Mouse (Mus musculus) lung, postnatal 0 days (tissue): ENCODE data around the gene Slc29a1. TPM values are rescaled to one million over a fixed set of nuclear protein-coding genes. Genes with fewer than 3 reads are reported as not detected.

Source experiments
- ATAC-seq: fragments of 200-750 bp; cut with Nextera tagmentation; 2 replicates; pipeline ENCODE4 v1.8.0; 2017; ENCODE audit warnings: moderate library complexity
- DNase-seq: peaks from one replicate; pipeline ENCODE4 v3.0.0-alpha.2; 2016; ENCODE audit warnings: low spot score
- H3K27ac ChIP-seq: fragments of 300-500 bp; sonication (generic); 2 replicates; pipeline ENCODE4 v1.5.1; 2014; ENCODE audit warnings: antibody characterized with exemption, mild to moderate bottlenecking, low read length, mixed read lengths
- H3K27me3 ChIP-seq: fragments of 300-500 bp; sonication (generic); replicated peaks from 2 replicates; pipeline ENCODE4 v1.6.1; 2014; ENCODE audit warnings: low read length, mixed read lengths; ENCODE audit not compliant: insufficient read depth
- H3K36me3 ChIP-seq: fragments of 300-500 bp; sonication (generic); 2 replicates; pipeline ENCODE4 v1.6.1; 2014; ENCODE audit warnings: low read length, mixed read lengths; ENCODE audit not compliant: insufficient read depth
- H3K4me1 ChIP-seq: fragments of 300-500 bp; sonication (generic); 2 replicates; pipeline ENCODE4 v1.6.1; 2014; ENCODE audit warnings: antibody characterized with exemption, low read depth, low read length, mixed read lengths; ENCODE audit not compliant: insufficient read depth
- H3K4me2 ChIP-seq: fragments of 300-500 bp; sonication (generic); replicated peaks from 2 replicates; pipeline ENCODE4 v1.6.1; 2014; ENCODE audit warnings: low read depth, mild to moderate bottlenecking, low read length, moderate library complexity, mixed read lengths
- H3K4me3 ChIP-seq: fragments of 300-500 bp; sonication (generic); 2 replicates; pipeline ENCODE4 v1.5.1; 2014; ENCODE audit warnings: low read depth, low read length
- H3K9ac ChIP-seq: fragments of 300-500 bp; sonication (generic); replicated peaks from 2 replicates; pipeline ENCODE4 v1.6.1; 2014; ENCODE audit warnings: low read depth, mild to moderate bottlenecking
- H3K9me3 ChIP-seq: fragments of 300-500 bp; sonication (generic); 2 replicates; pipeline ENCODE4 v1.6.1; 2016; ENCODE audit warnings: low read length, mixed read lengths
- CTCF ChIP-seq: IDR thresholded peaks from 2 replicates; pipeline ENCODE4 v1.5.1; 2016; ENCODE audit warnings: antibody characterized with exemption, mild to moderate bottlenecking
- EP300 ChIP-seq: IDR thresholded peaks from 2 replicates; pipeline ENCODE4 v1.6.1; 2016; ENCODE audit warnings: antibody characterized with exemption, mild to moderate bottlenecking, control low read depth
- WGBS: fragments of 180-500 bp; shearing (Covaris S2); extraction: QIAGEN DNeasy Blood & Tissue Kit; methylation state at CpG from one replicate; pipeline ENCODE4 v1.1.7; 2014; 5-methylcytosine and 5-hydroxymethylcytosine counted together
- polyA plus RNA-seq: library from polyadenylated mRNA; unstranded; fragments of >200 nt; fragmentation: Nextera tagmentation; extraction: Ambion mirVana; gene quantifications from 2 replicates; pipeline ENCODE4 v1.2.1, GENCODE M21; 2015

Slc29a1 gene
- polyA plus RNA-seq, 1 experiment from 2014 or later, result 99.8 TPM

DNA sequence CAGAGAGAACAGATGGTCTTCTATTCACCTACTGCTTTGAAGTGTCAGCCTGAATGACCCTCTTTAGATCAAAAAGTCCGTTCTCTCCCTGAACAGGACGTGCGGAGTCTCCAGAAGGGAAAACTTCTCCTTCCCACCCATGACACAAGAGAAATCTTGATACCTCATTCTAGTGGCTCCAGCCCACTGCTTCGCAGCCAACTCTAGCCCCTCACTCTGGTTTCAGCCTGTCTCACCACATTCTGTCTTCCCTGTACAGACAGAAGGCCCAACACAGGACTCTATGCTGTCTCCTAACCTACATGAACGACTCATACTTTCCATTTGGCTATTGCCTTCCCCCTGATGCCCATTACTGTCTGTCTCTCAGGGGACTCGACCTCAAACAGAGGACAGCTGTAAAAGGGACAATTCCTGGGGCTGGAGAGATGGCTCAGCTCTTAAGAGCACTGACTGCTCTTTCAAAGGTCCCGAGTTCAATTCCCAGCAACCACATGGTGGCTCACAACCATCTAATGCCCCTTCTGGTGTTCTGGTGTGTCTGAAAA is 48.1 kb downstream of the Slc29a1 start:
- H3K9ac ChIP-seq, result no peak overlapping the region
- 44% methylated on average over 7 of the region's 7 CpGs for WGBS
- H3K4me3 ChIP-seq, result no peak overlapping the region
- peaks cover 33% of the 10 kb centered on the region for H3K27me3 ChIP-seq
- ATAC-seq (no peak), DNase-seq (no peak)
- peaks cover 6% of the 10 kb centered on the region for H3K4me1 ChIP-seq
- H3K27ac ChIP-seq, result no peak overlapping the region
- TF ChIP-seq EP300 (no peak), CTCF (no peak)
- H3K36me3 ChIP-seq, result no peaks in the 10 kb centered on the region
- H3K9me3 ChIP-seq, result no peaks in the 10 kb centered on the region
- H3K4me2 ChIP-seq, result no peak overlapping the region

DNA sequence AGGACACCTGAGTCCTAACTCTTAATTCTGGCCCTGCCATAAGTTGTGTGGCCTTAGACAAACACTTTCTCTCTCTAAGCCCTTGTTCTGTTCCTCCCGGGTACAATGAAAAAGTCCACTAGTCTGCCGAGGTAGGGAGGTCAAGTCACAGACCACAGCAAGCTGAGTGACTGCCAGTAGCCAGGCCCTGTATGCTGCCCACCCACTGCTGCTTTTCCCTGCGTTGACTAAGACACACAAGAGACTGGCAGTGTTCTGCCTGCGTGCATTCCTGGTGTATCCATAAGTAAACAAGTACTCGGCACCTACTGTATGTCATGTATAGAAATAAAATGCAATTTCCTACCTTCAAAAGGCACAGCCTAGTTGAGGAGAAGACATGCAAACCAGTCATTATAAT is 49.2 kb downstream of the Slc29a1 start:
- DNase-seq (no peak), ATAC-seq (no peak)
- Histone ChIP-seq H3K9me3 (no peaks in the 10 kb centered on the region), H3K9ac (no peak overlapping the region), H3K4me3 (no peak overlapping the region), H3K36me3 (no peaks in the 10 kb centered on the region), H3K27me3 (peaks cover 42% of the 10 kb centered on the region), H3K27ac (no peak overlapping the region), H3K4me1 (0 out of 2 replicates have a peak, but pooled peaks cover 5% of the 10 kb centered on the region), H3K4me2 (no peak overlapping the region)
- TF ChIP-seq CTCF (no peak), EP300 (no peak)
- 17% methylated on average over 5 of the region's 5 CpGs for WGBS

DNA sequence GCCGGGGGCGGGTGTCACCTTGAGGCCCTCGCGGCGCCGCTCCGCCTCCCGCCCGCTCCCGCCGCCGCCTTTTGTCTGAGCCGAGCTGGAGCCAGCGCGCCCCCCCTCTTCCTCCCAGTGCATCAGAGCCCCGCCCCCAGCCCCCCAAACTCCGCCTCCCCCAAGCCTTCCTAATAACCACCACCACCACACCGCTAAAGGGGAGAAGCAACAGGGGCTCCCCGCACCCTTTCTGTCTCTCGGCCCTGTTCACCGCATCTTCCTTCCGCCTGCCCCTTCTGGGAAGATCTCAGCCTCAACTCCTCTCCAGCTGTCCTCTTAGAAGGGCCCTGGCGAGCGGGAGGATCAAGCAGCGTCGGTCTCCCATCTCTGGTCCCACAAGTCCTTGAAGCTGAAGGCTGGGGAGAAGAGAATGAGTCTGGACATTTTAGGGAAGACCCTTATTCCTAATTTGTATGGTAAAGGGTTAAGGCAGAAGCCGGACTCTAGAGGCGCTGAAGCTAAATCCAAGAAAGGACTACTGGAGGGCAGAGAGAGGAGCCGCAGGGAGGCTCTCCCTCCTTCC is 49.7 kb downstream of the Slc29a1 start, which contains the start of gene Tmem151b:
TSS of gene Tmem151b (minus strand) at position 61 of the 565 bp plus-strand sequence.
- WGBS, result 0% methylated on average over 12 of the region's 29 CpGs
- DNase-seq (no peak), ATAC-seq (peak; percentile 11; the same call in 1 of the 2 replicates)
- Histone ChIP-seq H3K9me3 (no peaks in the 10 kb centered on the region), H3K27ac (no peak within 1 kb of the TSS), H3K4me2 (peak within 1 kb of the TSS; percentile 95), H3K9ac (no peak within 1 kb of the TSS), H3K36me3 (no peaks in the 10 kb centered on the region), H3K4me3 (peak within 1 kb of the TSS; percentile 49), H3K4me1 (0 out of 2 replicates have a peak, but pooled peaks cover 8% of the 10 kb centered on the region), H3K27me3 (peaks cover 48% of the 10 kb centered on the region)
- TF ChIP-seq CTCF (no peak), EP300 (no peak)

DNA sequence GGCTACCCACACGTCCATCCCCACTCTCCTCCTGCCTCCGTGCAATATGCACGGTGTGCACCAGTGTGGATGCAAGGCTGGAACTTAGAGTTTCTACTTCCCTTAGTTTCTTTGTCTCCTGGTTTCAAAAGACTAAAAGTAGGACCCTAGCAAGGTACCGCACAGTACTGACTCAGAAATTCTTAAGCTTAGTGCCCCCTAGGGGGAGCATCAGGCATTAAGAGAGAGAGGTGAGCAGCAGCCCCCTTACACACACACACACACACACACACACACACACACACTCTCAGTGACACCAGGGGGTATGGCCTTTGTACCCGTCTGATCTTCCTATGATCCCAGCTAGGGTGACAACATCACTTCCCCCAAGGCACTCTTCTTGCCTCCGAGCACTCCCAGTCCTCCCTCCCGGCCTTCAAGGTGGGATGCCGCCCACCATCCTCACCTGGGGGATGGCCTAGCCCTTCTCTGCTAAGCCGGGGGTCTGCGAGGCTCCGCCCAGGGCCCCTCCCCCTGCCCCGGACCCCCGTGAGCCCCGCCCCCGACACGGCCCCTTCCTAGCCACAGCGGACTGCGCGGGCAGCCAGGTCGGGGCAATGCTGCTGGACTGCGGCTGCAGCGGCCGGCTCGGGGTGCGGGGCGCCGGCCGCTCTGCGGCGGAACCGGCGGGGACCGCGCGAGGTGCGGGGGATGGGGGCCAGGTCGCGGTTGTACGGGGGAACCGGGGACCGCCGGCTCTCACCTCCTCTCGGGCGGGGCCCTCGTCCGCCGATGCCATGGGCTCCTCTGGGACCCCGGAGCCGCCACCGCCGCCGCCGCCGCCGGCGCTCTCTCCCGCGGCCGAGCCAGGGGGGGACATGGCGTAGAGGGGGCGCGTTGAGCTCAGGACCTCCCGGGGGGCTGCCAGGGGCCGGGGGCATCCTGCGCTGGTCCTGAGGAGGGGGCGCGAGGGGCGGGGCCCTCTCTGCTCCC is 50.6 kb downstream of the Slc29a1 start:
- no peak overlapping the region for H3K27ac ChIP-seq
- H3K9ac ChIP-seq, result no peak overlapping the region
- peak overlapping the region; percentile 49 for H3K4me3 ChIP-seq
- no peak for DNase-seq
- no peaks in the 10 kb centered on the region for H3K9me3 ChIP-seq
- peak overlapping the region; percentile 95 for H3K4me2 ChIP-seq
- peaks cover 56% of the 10 kb centered on the region for H3K27me3 ChIP-seq
- ATAC-seq, result peak; percentile 8; the same call in 1 of the 2 replicates
- H3K4me1 ChIP-seq, result 0 out of 2 replicates have a peak, but pooled peaks cover 8% of the 10 kb centered on the region
- no peaks in the 10 kb centered on the region for H3K36me3 ChIP-seq
- 4% methylated on average over 29 of the region's 68 CpGs for WGBS
- TF ChIP-seq CTCF (peak; percentile 40), EP300 (no peak)

DNA sequence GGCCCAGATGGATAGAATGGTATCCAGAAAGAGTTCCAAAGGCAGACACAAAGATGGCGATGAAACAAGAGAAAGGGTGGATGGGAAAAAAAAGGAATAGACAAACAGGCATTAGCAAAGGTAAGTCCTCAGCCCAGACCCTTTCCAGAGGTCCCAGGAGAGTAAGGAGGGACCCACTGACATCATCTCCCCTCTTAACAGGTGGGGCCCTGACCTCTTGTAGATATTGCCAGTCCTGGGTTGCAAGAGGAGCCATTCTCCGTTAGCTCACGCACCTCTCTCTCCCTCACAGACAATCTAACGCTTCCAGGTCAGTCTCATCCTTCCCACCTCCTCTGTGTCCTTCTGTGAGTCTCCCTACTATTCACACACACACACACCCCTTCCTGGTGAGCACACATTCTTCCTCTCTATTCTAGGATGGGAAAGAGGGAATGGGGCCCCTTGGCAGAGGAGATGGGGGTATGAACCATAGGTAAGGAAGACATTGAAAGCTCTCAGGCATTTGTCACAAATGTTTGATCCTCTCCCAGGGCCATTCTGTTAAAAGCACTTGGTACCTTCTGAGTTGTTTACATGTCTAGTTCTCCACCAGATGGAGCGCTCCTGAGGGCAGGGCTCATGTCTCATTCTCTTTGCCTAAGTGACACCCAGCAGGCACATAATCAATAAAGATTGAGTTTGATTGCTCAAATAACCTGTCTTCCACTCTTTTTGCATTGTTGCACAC is 51.8 kb downstream of the Slc29a1 start:
- no peaks in the 10 kb centered on the region for H3K36me3 ChIP-seq
- DNase-seq, result no peak
- H3K4me1 ChIP-seq, result 0 out of 2 replicates have a peak, but pooled peaks cover 8% of the 10 kb centered on the region
- H3K9ac ChIP-seq, result no peak overlapping the region
- H3K27me3 ChIP-seq, result peaks cover 58% of the 10 kb centered on the region
- H3K27ac ChIP-seq, result no peak overlapping the region
- H3K4me3 ChIP-seq, result no peak overlapping the region
- no peak overlapping the region for H3K4me2 ChIP-seq
- ATAC-seq, result no peak
- 78% methylated on average over 5 of the region's 5 CpGs for WGBS
- H3K9me3 ChIP-seq, result no peaks in the 10 kb centered on the region
- 0 out of 2 replicates have a peak, but pooled peaks have one; percentile 7 for TF ChIP-seq CTCF
- no peak for TF ChIP-seq EP300

DNA sequence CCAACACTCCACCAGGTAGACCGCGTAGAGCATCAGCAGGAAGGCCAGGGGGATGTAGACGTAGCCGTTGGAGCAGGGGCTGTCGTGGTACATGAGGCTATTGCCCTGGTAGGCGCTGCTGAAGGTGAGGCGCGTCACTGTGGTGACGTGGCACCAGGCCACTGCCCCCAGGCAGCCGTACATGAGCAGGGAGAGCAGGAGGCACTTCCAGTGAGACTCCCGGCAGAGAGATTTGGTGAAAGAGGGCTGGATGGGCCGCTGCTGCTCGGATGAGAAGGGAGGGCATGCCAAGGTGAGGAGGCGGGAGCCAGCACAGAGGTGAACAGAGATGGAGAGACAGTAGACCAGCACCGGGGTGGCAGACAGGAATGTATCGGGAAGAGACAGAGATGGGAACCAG is 52.5 kb downstream of the Slc29a1 start:
- no peak for ATAC-seq
- Histone ChIP-seq H3K27me3 (peaks cover 58% of the 10 kb centered on the region), H3K4me3 (no peak overlapping the region), H3K27ac (no peak overlapping the region), H3K9ac (no peak overlapping the region), H3K4me2 (no peak overlapping the region), H3K9me3 (no peaks in the 10 kb centered on the region), H3K36me3 (no peaks in the 10 kb centered on the region), H3K4me1 (0 out of 2 replicates have a peak, but pooled peaks cover 8% of the 10 kb centered on the region)
- TF ChIP-seq EP300 (no peak), CTCF (no peak)
- DNase-seq, result no peak
- 76% methylated on average over 16 of the region's 16 CpGs for WGBS
